Mouse (Mus musculus): ENCODE data around the gene Ap2s1. TPM values are rescaled to one million over a fixed set of nuclear protein-coding genes. Genes with fewer than 3 reads are reported as not detected.
A peak's percentile ranks its signal among the peaks of the same experiment; 100 is the strongest.

The Ap2s1 gene
- polyA plus RNA-seq, 1 experiment from 2014 or later: 451 TPM

- Histone ChIP-seq H3K4me2 (peak overlapping the region; percentile 99), H3K27ac (replicated peaks) (no peak overlapping the region), H3K4me1 (replicated peaks) (peaks cover 37% of the 10 kb centered on the region), H3K36me3 (no peaks in the 10 kb centered on the region), H3K9me3 (no peaks in the 10 kb centered on the region), H3K4me3 (peak overlapping the region; percentile 52), H3K9ac (peak overlapping the region; percentile 40; the same call in 1 of the 2 replicates), H3K27me3 (no peaks in the 10 kb centered on the region)
- 8% methylated on average over 11 of the region's 11 CpGs for WGBS
- no peak for ATAC-seq (ENCODE audit: low FRiP score, low read depth)
Measured at GRCm38 (mm10) chr7:16782555-16783125, 44.4 kb downstream of the Ap2s1 start.

- no peaks in the 10 kb centered on the region for H3K36me3 ChIP-seq
- no peak overlapping the region for H3K27ac ChIP-seq (replicated peaks)
- no peak overlapping the region for H3K9ac ChIP-seq
- ATAC-seq (ENCODE audit: low FRiP score, low read depth): no peak
- no peaks in the 10 kb centered on the region for H3K9me3 ChIP-seq
- no peaks in the 10 kb centered on the region for H3K27me3 ChIP-seq
- peak overlapping the region; percentile 99 for H3K4me2 ChIP-seq
- 33% methylated on average over 10 of the region's 10 CpGs for WGBS
- peaks cover 37% of the 10 kb centered on the region for H3K4me1 ChIP-seq (replicated peaks)
- peak overlapping the region; percentile 52; the same call in 1 of the 2 replicates for H3K4me3 ChIP-seq
Measured at GRCm38 (mm10) chr7:16783224-16783688, 45.0 kb downstream of the Ap2s1 start.

- no peak for ATAC-seq (ENCODE audit: low FRiP score, low read depth)
Measured at GRCm38 (mm10) chr7:16783758-16784415, 45.7 kb downstream of the Ap2s1 start.

GRCm38 (mm10) chr7:16784498-16784976 lies 46.3 kb downstream of the Ap2s1 start:
- H3K4me3 ChIP-seq: no peak overlapping the region

More at GRCm38 (mm10) chr7:16783758-16784415, 45.7 kb downstream of the Ap2s1 start:
- peak overlapping the region; percentile 11; the same call in 1 of the 2 replicates for H3K9ac ChIP-seq
- 45% methylated on average over 17 of the region's 17 CpGs for WGBS
- H3K27me3 ChIP-seq: no peaks in the 10 kb centered on the region
- peak overlapping the region; percentile 99 for H3K4me2 ChIP-seq
- H3K4me1 ChIP-seq (replicated peaks): peaks cover 37% of the 10 kb centered on the region
- no peaks in the 10 kb centered on the region for H3K9me3 ChIP-seq
- H3K36me3 ChIP-seq: no peaks in the 10 kb centered on the region
- peak overlapping the region; percentile 52; the same call in 1 of the 2 replicates for H3K4me3 ChIP-seq
- no peak overlapping the region for H3K27ac ChIP-seq (replicated peaks)

GRCm38 (mm10) chr7:16785541-16786083 lies 47.4 kb downstream of the Ap2s1 start:
- H3K27ac ChIP-seq (replicated peaks): no peak overlapping the region
- H3K36me3 ChIP-seq: no peaks in the 10 kb centered on the region
- H3K27me3 ChIP-seq: no peaks in the 10 kb centered on the region
- H3K4me2 ChIP-seq: no peak overlapping the region
- peaks cover 36% of the 10 kb centered on the region for H3K4me1 ChIP-seq (replicated peaks)
- H3K9ac ChIP-seq: no peak overlapping the region
- no peak for ATAC-seq (ENCODE audit: low FRiP score, low read depth)
- no peaks in the 10 kb centered on the region for H3K9me3 ChIP-seq
- no peak overlapping the region for H3K4me3 ChIP-seq
- WGBS: 86% methylated on average over 8 of the region's 8 CpGs

More at GRCm38 (mm10) chr7:16784498-16784976, 46.3 kb downstream of the Ap2s1 start:
- peaks cover 37% of the 10 kb centered on the region for H3K4me1 ChIP-seq (replicated peaks)
- H3K27ac ChIP-seq (replicated peaks): no peak overlapping the region
- ATAC-seq (ENCODE audit: low FRiP score, low read depth): no peak
- H3K4me2 ChIP-seq: peak overlapping the region; percentile 99; the same call in 1 of the 2 replicates
- no peaks in the 10 kb centered on the region for H3K27me3 ChIP-seq
- H3K36me3 ChIP-seq: no peaks in the 10 kb centered on the region
- no peaks in the 10 kb centered on the region for H3K9me3 ChIP-seq
- H3K9ac ChIP-seq: no peak overlapping the region
- 59% methylated on average over 10 of the region's 10 CpGs for WGBS

GRCm38 (mm10) chr7:16792316-16792715 lies 54.1 kb downstream of the Ap2s1 start:
- Histone ChIP-seq H3K9ac (no peak overlapping the region), H3K9me3 (no peaks in the 10 kb centered on the region), H3K4me2 (no peak overlapping the region), H3K4me1 (replicated peaks) (no peaks in the 10 kb centered on the region), H3K27ac (replicated peaks) (no peak overlapping the region), H3K27me3 (no peaks in the 10 kb centered on the region), H3K36me3 (no peaks in the 10 kb centered on the region), H3K4me3 (no peak overlapping the region)
- WGBS: 84% methylated on average over 5 of the region's 5 CpGs
- ATAC-seq (ENCODE audit: low FRiP score, low read depth): no peak

GRCm38 (mm10) chr7:16793010-16793725 lies 55.0 kb downstream of the Ap2s1 start:
- ATAC-seq (ENCODE audit: low FRiP score, low read depth): no peak
- WGBS: 94% methylated on average over 19 of the region's 19 CpGs
- Histone ChIP-seq H3K4me3 (no peak overlapping the region), H3K4me1 (replicated peaks) (no peaks in the 10 kb centered on the region), H3K9ac (no peak overlapping the region), H3K36me3 (no peaks in the 10 kb centered on the region), H3K9me3 (no peaks in the 10 kb centered on the region), H3K27ac (replicated peaks) (no peak overlapping the region), H3K27me3 (no peaks in the 10 kb centered on the region), H3K4me2 (no peak overlapping the region)

GRCm38 (mm10) chr7:16794886-16795285 lies 56.7 kb downstream of the Ap2s1 start:
- no peaks in the 10 kb centered on the region for H3K4me1 ChIP-seq (replicated peaks)
- no peak overlapping the region for H3K9ac ChIP-seq
- no peak overlapping the region for H3K4me2 ChIP-seq
- WGBS: 94% methylated on average over 5 of the region's 5 CpGs
- H3K27me3 ChIP-seq: no peaks in the 10 kb centered on the region
- H3K4me3 ChIP-seq: no peak overlapping the region
- no peaks in the 10 kb centered on the region for H3K36me3 ChIP-seq
- ATAC-seq (ENCODE audit: low FRiP score, low read depth): no peak
- H3K27ac ChIP-seq (replicated peaks): no peak overlapping the region
- no peaks in the 10 kb centered on the region for H3K9me3 ChIP-seq

Other genes starting within 250 kb of the Ap2s1 start
- gene Arhgap35, start 123.4 kb upstream of the Ap2s1 start, polyA plus RNA-seq (2015; fragmentation: Nextera tagmentation; extraction: Ambion mirVana): 33.0 and 33.8 TPM in 2 replicates
- gene Ceacam15, start 62.7 kb upstream of the Ap2s1 start, polyA plus RNA-seq (2015; fragmentation: Nextera tagmentation; extraction: Ambion mirVana): not detected in 2 replicates
- gene Ceacam9, start 16.5 kb upstream of the Ap2s1 start, polyA plus RNA-seq (2015; fragmentation: Nextera tagmentation; extraction: Ambion mirVana): 0.14 TPM in 1 of 2 replicates, not detected in the other
- 11.6 and 13.7 TPM in 2 replicates for gene Slc1a5, start 42.9 kb downstream of the Ap2s1 start, polyA plus RNA-seq (2015; fragmentation: Nextera tagmentation; extraction: Ambion mirVana)
- gene Strn4, start 77.5 kb downstream of the Ap2s1 start, polyA plus RNA-seq (2015; fragmentation: Nextera tagmentation; extraction: Ambion mirVana): 171 and 184 TPM in 2 replicates
- 46.5 and 50.9 TPM in 2 replicates for gene Fkrp, start 78.3 kb downstream of the Ap2s1 start, polyA plus RNA-seq (2015; fragmentation: Nextera tagmentation; extraction: Ambion mirVana)
- gene Prkd2, start 104.5 kb downstream of the Ap2s1 start, polyA plus RNA-seq (2015; fragmentation: Nextera tagmentation; extraction: Ambion mirVana): 6.2 and 6.7 TPM in 2 replicates
- gene Dact3, start 136.9 kb downstream of the Ap2s1 start, polyA plus RNA-seq (2015; fragmentation: Nextera tagmentation; extraction: Ambion mirVana): 5.1 and 5.6 TPM in 2 replicates
- 1.3 and 5.3 TPM in 2 replicates for gene Gng8, start 153.4 kb downstream of the Ap2s1 start, polyA plus RNA-seq (2015; fragmentation: Nextera tagmentation; extraction: Ambion mirVana)
- 0.13 and 0.52 TPM in 2 replicates for gene Ptgir, start 168.1 kb downstream of the Ap2s1 start, polyA plus RNA-seq (2015; fragmentation: Nextera tagmentation; extraction: Ambion mirVana)
- gene Calm3, start 185.7 kb downstream of the Ap2s1 start, polyA plus RNA-seq (2015; fragmentation: Nextera tagmentation; extraction: Ambion mirVana): 382 and 391 TPM in 2 replicates
- 142 and 150 TPM in 2 replicates for gene Pnmal2, start 206.3 kb downstream of the Ap2s1 start, polyA plus RNA-seq (2015; fragmentation: Nextera tagmentation; extraction: Ambion mirVana)
- gene Pnmal1, start 221.3 kb downstream of the Ap2s1 start, polyA plus RNA-seq (2015; fragmentation: Nextera tagmentation; extraction: Ambion mirVana): 52.6 and 57.5 TPM in 2 replicates
- 5.9 and 6.0 TPM in 2 replicates for gene Gm42372, start 244.7 kb downstream of the Ap2s1 start, polyA plus RNA-seq (2015; fragmentation: Nextera tagmentation; extraction: Ambion mirVana)